Mouse (Mus musculus): ENCODE results near the gene Ing1. TPM values are rescaled to one million over a fixed set of nuclear protein-coding genes. Genes with fewer than 3 reads are reported as not detected.

Gene Ing1
- polyA plus RNA-seq, 1 experiment = 41.4 TPM

DNA sequence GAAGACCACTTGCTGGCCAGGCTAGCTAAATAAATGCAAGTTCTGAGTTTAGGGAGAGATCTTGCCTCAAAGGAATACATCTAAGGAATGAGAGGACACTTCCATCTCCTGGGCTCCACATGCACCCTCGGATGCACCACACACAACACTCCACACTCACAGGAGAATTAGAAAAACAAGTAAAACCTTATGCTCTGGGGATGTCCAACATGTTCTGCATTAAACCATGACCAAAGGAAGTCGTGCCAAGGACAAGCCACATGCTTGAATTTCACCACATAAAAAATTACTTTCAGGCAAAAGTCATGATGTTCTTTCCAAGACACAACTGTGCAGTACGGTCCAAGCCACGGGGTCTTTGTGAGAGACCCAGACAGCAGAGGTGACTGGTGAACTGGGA lies 36.5 kb downstream of the Ing1 start:
- TF ChIP-seq POLR2A (IDR thresholded peaks at IDR 0.05; ENCODE audit: control insufficient read depth, low read depth, low read length) (no peak), CTCF (IDR thresholded peaks at IDR 0.05; ENCODE audit: control insufficient read depth, insufficient read depth, insufficient replicate concordance, low read depth, low read length) (no peak)
- Histone ChIP-seq H3K27me3 (ENCODE audit: control insufficient read depth, insufficient read depth, low read length) (no peaks in the 10 kb centered on the region), H3K27ac (ENCODE audit: control insufficient read depth, insufficient read depth, low read depth, low read length) (no peak overlapping the region), H3K4me3 (ENCODE audit: control insufficient read depth, low read depth, low read length) (no peak overlapping the region), H3K36me3 (ENCODE audit: control insufficient read depth, insufficient read depth, low read length) (no peaks in the 10 kb centered on the region), H3K4me1 (ENCODE audit: control insufficient read depth, insufficient read depth, low read length) (no peaks in the 10 kb centered on the region)

DNA sequence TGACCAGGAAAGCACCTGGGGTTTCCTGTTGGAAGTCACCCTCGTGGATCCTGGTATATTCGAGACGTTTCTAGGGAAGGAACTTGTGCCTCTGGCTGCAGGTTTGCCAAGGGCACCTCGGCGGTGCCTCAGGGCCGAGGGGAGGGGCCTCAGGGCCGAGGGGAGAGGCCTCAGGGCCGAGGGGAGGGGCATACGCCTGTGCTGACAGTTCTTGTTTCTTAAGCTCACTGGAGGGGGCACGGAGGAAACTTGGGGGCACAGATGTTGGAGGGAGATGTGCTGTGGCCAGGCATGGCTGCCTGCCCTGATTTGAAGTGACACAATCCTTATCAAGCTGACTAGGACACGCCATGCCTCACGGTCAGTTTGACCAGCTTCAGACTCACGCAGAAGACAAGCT lies 36.9 kb downstream of the Ing1 start:
- Histone ChIP-seq H3K36me3 (ENCODE audit: control insufficient read depth, insufficient read depth, low read length) (no peaks in the 10 kb centered on the region), H3K4me1 (ENCODE audit: control insufficient read depth, insufficient read depth, low read length) (no peaks in the 10 kb centered on the region), H3K27ac (ENCODE audit: control insufficient read depth, insufficient read depth, low read depth, low read length) (no peak overlapping the region), H3K4me3 (ENCODE audit: control insufficient read depth, low read depth, low read length) (no peak overlapping the region), H3K27me3 (ENCODE audit: control insufficient read depth, insufficient read depth, low read length) (no peaks in the 10 kb centered on the region)
- TF ChIP-seq POLR2A (IDR thresholded peaks at IDR 0.05; ENCODE audit: control insufficient read depth, low read depth, low read length) (no peak), CTCF (IDR thresholded peaks at IDR 0.05; ENCODE audit: control insufficient read depth, insufficient read depth, insufficient replicate concordance, low read depth, low read length) (no peak)

DNA sequence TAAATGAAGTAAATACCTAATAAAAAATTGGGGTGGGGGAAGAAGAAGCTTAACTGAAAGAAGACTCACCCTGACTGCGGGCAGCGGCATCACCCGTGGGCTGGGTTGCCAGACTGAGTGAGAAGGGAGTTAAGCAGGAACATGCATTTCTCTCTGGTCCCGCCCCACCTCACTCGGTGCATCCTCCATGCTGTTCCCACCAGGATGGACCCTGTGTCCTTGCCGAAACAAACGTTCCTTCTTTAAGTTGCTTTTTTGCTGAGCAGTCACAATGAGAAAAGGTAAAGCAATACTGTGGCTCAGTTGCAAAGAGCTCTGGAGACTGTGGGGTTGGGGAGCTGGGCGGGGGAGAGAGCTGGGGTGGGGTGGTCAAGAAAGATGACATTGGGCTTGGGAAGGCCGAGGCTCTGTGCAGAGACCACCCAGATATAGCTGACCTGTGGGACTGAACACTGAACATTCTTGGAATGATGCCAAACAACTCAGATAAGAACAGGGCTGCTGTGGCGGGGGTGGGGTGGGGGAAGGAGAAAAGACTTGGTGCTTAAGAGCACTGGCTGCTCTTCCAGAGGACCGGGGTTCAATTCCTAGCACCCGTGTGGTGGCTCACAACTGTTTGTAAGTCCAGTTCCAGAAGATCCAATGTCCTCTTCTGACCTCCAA lies 38.0 kb downstream of the Ing1 start:
- Histone ChIP-seq H3K27me3 (ENCODE audit: control insufficient read depth, insufficient read depth, low read length) (no peaks in the 10 kb centered on the region), H3K4me3 (ENCODE audit: control insufficient read depth, low read depth, low read length) (no peak overlapping the region), H3K36me3 (ENCODE audit: control insufficient read depth, insufficient read depth, low read length) (no peaks in the 10 kb centered on the region), H3K4me1 (ENCODE audit: control insufficient read depth, insufficient read depth, low read length) (no peaks in the 10 kb centered on the region), H3K27ac (ENCODE audit: control insufficient read depth, insufficient read depth, low read depth, low read length) (no peak overlapping the region)
- TF ChIP-seq CTCF (IDR thresholded peaks at IDR 0.05; ENCODE audit: control insufficient read depth, insufficient read depth, insufficient replicate concordance, low read depth, low read length) = no peak
- no peak for TF ChIP-seq POLR2A (IDR thresholded peaks at IDR 0.05; ENCODE audit: control insufficient read depth, low read depth, low read length)

DNA sequence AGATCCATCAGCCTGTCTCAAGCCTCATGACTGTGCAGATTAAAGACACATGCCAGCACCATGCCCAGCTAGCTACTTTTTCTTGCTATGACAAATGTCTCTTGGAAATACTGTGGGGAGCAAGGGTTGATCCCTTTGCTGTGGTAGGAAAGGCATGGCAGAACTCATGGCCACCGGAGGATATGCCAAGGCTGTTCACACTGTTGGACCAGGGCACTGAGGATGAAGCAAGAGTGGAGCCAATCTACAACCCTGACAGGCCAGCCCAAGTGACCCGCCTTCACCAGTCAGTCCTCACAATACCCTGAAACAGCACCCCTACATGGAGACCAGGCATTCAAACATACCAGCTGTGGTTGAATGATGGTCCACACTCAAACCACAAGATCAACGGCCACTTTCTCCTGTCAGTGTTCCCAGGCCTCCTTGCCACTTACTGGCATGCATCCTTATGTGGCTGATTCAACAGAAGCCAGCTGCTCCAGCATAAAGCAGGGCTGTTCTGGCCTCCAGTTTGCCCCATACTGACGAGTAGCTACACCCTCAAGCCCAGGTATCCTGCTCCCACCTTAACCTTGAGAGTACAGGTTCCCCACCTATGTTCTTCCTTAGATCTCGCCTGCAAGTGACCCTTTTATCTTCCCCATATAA lies 45.1 kb downstream of the Ing1 start:
- no peak for TF ChIP-seq POLR2A (IDR thresholded peaks at IDR 0.05; ENCODE audit: control insufficient read depth, low read depth, low read length)
- TF ChIP-seq CTCF (IDR thresholded peaks at IDR 0.05; ENCODE audit: control insufficient read depth, insufficient read depth, insufficient replicate concordance, low read depth, low read length) = no peak
- Histone ChIP-seq H3K4me1 (ENCODE audit: control insufficient read depth, insufficient read depth, low read length) (no peaks in the 10 kb centered on the region), H3K27ac (ENCODE audit: control insufficient read depth, insufficient read depth, low read depth, low read length) (no peak overlapping the region), H3K4me3 (ENCODE audit: control insufficient read depth, low read depth, low read length) (no peak overlapping the region), H3K36me3 (ENCODE audit: control insufficient read depth, insufficient read depth, low read length) (no peaks in the 10 kb centered on the region), H3K27me3 (ENCODE audit: control insufficient read depth, insufficient read depth, low read length) (no peaks in the 10 kb centered on the region)

DNA sequence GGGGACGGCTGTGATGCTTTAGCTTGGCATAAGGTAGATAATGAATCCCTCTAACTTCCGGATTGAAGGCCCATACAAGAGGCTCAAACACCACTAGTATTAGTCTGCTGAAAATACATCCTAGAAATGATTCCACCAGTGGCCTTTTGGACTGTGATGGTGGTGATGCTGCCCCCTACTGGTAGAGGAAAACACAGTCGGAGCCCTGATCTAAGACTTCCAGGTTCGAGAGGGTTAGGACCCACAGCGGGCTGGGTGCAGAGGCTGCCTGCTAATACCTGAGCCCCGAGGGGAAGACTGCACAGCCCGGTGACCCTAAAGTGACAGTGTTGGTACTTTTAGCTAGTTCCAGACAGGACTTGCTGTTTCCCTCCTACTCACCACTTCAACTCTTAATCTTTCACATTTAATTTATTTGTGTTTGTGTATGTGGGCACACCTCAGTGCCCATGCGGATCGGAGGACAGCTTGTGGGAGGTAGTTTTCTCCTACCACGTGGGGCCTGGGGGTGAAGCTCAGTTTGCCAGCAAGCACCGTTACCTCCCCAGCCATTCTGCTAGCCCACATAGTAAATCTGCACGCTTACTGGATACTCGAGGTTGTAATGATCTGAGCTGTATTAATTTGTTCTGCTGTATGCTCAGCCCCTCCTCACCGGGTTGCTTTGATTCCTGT lies 46.8 kb downstream of the Ing1 start:
- peak; percentile 57; the same call in 1 of the 2 replicates for TF ChIP-seq CTCF (IDR thresholded peaks at IDR 0.05; ENCODE audit: control insufficient read depth, insufficient read depth, insufficient replicate concordance, low read depth, low read length)
- TF ChIP-seq POLR2A (IDR thresholded peaks at IDR 0.05; ENCODE audit: control insufficient read depth, low read depth, low read length) = no peak
- Histone ChIP-seq H3K27me3 (ENCODE audit: control insufficient read depth, insufficient read depth, low read length) (no peaks in the 10 kb centered on the region), H3K36me3 (ENCODE audit: control insufficient read depth, insufficient read depth, low read length) (no peaks in the 10 kb centered on the region), H3K27ac (ENCODE audit: control insufficient read depth, insufficient read depth, low read depth, low read length) (no peak overlapping the region), H3K4me3 (ENCODE audit: control insufficient read depth, low read depth, low read length) (no peak overlapping the region), H3K4me1 (ENCODE audit: control insufficient read depth, insufficient read depth, low read length) (no peaks in the 10 kb centered on the region)

DNA sequence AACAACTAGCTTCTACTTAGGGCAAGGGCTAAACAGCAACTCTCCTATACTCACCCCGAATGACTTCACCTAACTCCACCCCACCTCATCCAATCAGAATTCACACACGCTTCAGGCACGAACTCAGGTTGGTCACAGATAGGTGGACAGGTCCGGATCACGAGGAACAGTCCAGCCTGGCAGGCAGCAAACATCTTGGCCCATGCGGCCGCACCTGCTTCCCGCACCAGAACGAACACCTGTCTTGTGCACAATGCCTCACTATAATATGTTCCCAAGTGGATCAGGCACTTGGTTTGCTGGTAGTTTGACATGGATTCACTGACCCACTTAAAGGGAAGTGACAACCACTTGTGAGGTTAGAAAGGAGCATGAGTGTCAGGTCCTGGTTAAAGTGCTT lies 53.5 kb downstream of the Ing1 start:
- Histone ChIP-seq H3K4me1 (ENCODE audit: control insufficient read depth, insufficient read depth, low read length) (no peaks in the 10 kb centered on the region), H3K4me3 (ENCODE audit: control insufficient read depth, low read depth, low read length) (no peak overlapping the region), H3K27me3 (ENCODE audit: control insufficient read depth, insufficient read depth, low read length) (no peaks in the 10 kb centered on the region), H3K36me3 (ENCODE audit: control insufficient read depth, insufficient read depth, low read length) (no peaks in the 10 kb centered on the region; the same call in 1 of the 2 replicates), H3K27ac (ENCODE audit: control insufficient read depth, insufficient read depth, low read depth, low read length) (no peak overlapping the region)
- TF ChIP-seq CTCF (IDR thresholded peaks at IDR 0.05; ENCODE audit: control insufficient read depth, insufficient read depth, insufficient replicate concordance, low read depth, low read length) (no peak), POLR2A (IDR thresholded peaks at IDR 0.05; ENCODE audit: control insufficient read depth, low read depth, low read length) (no peak)

Other genes with a start within 250 kb of the Ing1 start
- gene Col4a2, start 242.8 kb upstream of the Ing1 start, polyA plus RNA-seq (2012; rRNA removed) = 8.4 and 9.0 TPM in 2 replicates
- 17.8 and 18.8 TPM in 2 replicates for gene Col4a1, start 242.7 kb upstream of the Ing1 start, polyA plus RNA-seq (2012; rRNA removed)
- gene Rab20, start 76.9 kb upstream of the Ing1 start, polyA plus RNA-seq (2012; rRNA removed) = 16.1 and 22.8 TPM in 2 replicates
- 62.2 and 65.5 TPM in 2 replicates for gene Naxd, start 58.1 kb upstream of the Ing1 start, polyA plus RNA-seq (2012; rRNA removed)
- 19.5 and 21.5 TPM in 2 replicates for gene Cars2, start 4.8 kb upstream of the Ing1 start, polyA plus RNA-seq (2012; rRNA removed)
- 64.7 and 65.8 TPM in 2 replicates for gene Ankrd10, start 80.2 kb downstream of the Ing1 start, polyA plus RNA-seq (2012; rRNA removed)
- 38.4 and 47.0 TPM in 2 replicates for gene 1700016D06Rik, start 145.5 kb downstream of the Ing1 start, polyA plus RNA-seq (2012; rRNA removed)
- gene Arhgef7, start 172.2 kb downstream of the Ing1 start, polyA plus RNA-seq (2012; rRNA removed) = 19.9 TPM in 2 replicates